Mouse (Mus musculus) MEL (cell line): ENCODE data around the gene Gm10964.

Experiments
- CHD1 ChIP-seq: IDR thresholded peaks from 2 replicates; pipeline ENCODE4 v1.6.1; 2012; ENCODE audit warnings: low read depth, mild to moderate bottlenecking, inconsistent platforms, low read length, improper control_type of control experiment
- CTCF ChIP-seq, 3 experiments: IDR thresholded peaks in 2 of 3; conservative IDR thresholded peaks in 1 of 3; 2 replicates each; pipeline ENCODE4 v1.5.1; 2011 to 2012; ENCODE audit warnings: low read length in 3 of 3, low read depth in 2 of 3, mild to moderate bottlenecking in 2 of 3, improper control_type of control experiment in 1 of 3, inconsistent platforms in 1 of 3, mixed read lengths in 1 of 3, moderate library complexity in 1 of 3; ENCODE audit not compliant: control insufficient read depth in 1 of 3, insufficient read depth in 1 of 3, poor library complexity in 1 of 3, severe bottlenecking in 1 of 3

DNA sequence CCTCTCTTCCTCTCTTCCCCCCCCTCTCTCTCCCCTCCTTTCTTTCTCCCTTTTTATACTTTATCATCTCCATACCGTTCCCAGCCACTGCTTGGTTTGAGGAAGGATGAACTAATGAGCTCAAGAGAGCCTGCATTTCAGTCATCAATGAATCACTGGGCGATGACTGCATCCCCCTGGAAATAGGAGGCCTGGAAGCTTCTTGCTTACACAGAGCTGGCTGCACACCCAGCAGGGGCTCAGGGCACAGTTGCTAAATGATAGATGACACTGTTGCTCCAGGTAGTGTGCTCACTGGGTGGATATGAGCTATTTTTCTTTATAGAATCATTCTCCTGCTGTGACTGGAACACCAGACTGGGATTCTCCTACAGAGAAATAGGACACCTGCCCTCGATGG lies 43.6 kb upstream of the Gm10964 start:
- no peak for TF ChIP-seq CTCF (IDR thresholded peaks at IDR 0.05 in 2 of 3, conservative IDR thresholded peaks at IDR 0.05 in 1 of 3; ENCODE audit: control insufficient read depth in 1 of 3, insufficient read depth in 1 of 3, low read depth in 2 of 3, low read length in 3 of 3, poor library complexity in 1 of 3, severe bottlenecking in 1 of 3)
- TF ChIP-seq CHD1: no peak
